Mouse (Mus musculus) layer of hippocampus, adult 9-10 months (tissue): ENCODE measurements around the gene Leng9.
A peak's percentile ranks its signal among the peaks of the same experiment; 100 is the strongest.
"Not testable (repeated sequence)": the region's sequence is repeated elsewhere in the genome, so short reads cannot be mapped to it uniquely, and the experiment has no call there.

Experiments
- DNase-seq: peaks from one replicate; pipeline ENCODE4 v3.0.0; 2022; ENCODE audit warnings: low spot score

Leng9 gene

DNA sequence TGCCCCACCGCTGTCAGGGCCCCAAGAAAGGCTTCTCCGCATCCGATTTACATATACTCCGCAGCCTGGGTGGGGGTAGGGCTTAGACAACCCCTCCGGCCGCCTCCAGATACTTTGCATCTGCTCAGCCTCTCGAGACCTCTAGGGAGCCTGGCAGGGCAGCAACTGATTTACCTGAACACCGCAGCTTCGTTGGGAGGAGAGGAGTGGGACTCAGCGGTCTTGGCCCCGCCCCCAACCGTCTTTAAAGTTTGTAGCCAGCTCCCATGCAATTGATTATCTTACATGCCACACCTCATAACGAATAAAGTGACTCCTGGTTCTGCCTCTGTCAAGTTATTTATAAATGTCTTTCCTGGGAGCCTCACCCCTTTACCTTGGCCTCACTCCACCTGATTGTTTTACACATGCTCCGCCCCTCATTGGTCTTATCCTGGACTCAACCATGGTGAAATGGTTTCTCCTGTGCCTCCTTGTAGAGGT, at the start of gene Leng9:
Gene Leng9 (minus strand): TSS at position 316 of the 483 bp plus-strand sequence.
- no peak for DNase-seq

DNA sequence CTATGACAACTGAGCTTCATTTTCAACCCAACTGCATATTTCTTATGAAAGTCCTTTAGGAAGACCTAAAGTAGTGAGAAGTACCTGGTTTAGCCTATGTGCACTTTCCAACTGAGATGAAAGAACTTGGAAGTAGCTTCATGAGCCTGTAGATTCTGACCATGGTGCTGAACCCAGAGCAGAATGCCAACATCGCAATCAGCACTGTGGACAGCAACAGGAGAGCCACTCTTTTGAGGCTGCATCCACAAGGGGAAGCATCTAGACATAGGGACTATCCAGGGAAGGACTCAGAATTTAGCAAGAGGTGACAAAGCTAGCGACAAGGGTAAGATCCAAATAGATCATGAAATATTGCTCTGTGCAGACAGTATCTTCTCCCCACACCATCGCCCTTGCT, 28.3 kb upstream of the Leng9 start:
- DNase-seq: no peak

DNA sequence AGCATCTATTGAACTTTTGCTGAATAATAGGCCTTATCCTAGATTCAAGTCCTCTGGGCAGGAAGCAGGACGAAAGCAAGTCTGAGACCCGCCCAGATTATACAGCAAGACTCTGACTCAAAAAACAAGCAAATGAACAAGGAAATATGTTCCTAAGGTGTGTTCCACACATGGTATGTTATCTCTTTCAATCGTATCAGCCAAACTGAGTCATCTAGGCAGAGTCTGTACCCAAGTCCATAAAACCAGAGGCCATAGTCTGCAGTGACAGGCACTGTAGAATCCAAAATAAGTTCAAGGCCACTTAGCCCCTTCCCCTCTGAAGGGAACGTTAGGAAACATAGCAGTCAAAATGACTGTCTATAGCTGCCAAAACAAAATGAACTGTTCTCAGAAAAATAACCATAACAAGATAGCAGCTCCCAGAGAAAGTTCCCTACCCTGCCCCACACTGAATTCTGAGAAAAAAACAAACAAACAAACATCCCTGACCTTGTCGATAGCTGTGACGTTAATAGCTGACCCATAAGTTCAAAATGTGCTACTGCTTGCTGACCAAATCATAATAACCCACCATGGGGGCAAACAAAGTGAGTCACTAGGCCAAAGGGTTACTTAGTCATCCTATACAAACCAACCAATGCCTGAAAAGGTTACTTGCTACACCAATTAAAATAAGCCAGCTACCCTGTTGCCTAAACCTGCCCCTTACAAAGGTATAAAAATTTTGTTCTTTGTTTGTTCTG, 20.2 kb upstream of the Leng9 start:
- DNase-seq: no peak

DNA sequence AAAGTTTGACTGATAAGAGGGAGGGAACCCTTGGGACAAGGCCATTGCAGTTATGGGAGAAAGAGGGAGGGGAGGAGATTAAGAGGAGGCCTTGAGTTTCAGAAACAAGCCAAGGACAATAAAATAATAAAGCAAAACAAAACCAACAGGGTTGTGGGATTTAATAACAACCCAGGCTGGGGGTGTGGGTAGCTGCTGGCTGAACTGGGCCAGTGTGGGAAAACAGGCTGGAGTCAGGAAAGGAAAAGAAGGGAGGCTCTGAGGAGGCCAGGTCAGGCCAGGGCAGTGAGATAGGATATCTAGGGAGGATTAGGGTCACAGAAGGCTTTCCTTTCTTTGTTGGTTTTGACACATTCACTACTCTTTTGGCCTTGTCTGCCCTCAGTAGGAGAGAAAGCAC, 16.9 kb upstream of the Leng9 start:
- DNase-seq: no peak

DNA sequence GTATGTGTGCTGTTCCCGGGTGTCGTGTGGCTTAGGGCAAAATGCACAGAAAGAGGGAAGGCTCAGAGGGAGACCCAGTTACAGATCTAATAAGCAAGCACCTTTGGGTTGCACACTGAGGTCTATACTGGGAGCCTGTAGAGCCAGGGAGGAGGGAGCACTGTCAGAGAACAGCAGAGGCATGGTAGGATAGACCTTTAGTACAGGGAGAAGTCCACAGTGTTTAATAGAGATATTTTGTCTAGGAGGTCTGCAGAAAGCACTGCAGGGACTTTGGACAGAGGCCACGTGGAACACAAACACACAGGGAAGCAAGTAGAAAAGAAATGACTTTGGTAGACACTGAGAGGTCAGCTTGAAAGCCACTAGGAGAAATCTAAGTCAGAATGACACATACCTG, 15.1 kb upstream of the Leng9 start:
- DNase-seq: no peak

DNA sequence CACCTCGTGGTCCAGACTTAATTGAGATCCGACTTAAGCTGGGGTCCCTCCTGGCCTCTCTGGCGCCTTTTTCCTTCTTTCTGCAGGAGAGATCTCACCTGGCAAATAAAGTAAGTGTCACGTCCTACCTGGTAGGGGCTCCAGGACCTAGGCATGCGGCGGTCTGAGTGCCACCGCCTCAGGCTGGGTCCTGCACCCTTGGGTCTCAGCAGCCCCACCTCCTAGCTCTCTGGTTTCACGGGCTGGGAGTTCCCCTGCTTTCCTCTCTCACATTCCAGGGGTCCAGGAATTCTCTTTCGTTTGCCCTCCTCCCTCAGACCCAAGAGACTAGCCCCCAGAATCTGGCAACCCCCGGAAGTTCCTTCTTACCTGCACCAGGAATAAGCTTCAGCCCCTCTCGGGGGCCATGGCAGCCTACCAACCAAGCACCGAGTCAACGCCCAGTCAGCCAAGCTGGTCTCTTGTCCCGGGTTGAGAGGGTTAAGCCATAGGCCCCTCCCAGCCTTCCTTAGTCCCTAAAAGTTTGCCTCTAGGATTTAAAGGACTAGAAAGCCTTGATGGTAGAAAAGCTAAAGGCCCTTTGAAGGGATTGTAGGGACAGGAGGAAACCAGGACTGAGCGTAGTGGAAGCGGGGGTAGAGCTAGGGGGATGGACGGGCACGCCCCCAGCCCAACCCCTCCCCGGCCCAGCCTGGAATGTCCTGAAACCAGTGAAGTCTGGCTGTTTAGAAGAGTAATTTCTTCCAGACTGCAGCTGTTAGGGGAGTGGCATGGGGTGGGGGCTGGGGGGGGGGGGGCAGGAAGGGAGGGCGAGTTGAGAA, 14.1 kb upstream of the Leng9 start, which contains the start of gene Cdc42ep5:
Gene Cdc42ep5 (minus strand): TSS at position 771 of the 821 bp plus-strand sequence.
- no peak for DNase-seq

DNA sequence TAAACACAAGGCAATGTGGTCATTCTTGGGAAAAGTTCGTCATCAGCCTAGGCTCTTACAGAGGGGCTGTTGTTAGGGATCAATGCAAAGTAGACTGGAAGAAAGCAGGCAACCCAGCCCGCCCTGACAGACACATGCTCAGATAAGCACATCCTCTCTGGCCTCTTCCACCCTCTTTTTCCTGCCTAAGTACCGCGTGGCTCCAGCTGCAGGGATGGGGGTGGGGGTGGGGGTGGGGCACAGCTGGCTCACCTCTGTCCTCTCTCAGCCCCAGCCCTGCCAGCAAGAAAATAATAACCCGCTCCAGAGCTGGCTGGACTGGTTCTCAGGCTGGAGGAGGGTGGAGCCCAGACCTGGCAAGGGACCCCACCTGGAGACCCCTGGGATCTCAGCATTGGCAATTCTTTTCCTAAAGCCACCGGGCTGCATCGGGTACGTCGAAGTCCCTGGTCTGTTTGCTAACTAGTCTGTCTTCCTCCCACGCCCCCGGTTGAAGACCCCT, 13.4 kb upstream of the Leng9 start:
- no peak for DNase-seq

DNA sequence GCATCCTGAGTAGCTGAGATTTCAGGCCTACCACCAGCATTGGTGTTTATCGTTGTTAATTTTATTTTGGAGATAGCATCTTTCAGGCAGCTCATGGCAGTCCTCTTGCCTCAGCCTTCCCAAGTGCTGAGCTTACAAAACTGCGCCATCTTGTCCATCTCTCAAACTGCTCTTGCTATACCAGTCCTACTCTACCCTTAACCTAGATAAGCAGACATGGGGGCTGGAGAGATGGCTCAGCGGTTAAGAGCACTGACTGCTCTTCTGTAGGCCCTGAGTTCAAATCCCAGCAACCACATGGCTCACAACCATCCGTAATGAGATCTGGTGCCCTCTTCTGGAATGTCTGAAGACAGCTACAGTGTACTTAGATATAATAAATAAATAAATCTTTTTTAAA, 11.4 kb upstream of the Leng9 start:
- DNase-seq: not testable (repeated sequence)

DNA sequence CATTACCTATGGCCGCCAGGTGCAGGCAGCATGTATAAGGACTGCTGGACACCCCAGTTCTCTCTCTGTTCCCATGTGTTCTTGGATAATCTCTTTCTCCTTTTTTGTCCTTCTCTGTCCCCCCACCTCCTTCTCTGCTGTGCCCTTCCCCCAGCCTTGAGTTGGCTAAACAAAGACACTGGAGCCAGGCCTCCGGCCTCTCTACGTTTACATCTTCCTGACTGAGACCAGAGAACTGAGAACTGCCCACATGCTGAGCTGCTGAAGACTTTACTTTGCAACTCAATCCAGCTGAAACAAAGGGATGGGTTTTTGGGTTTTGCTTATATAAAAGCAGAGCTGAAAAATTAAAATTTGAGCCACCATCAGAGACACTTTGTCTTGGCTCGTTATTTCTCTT, 4.8 kb upstream of the Leng9 start:
- DNase-seq: no peak

DNA sequence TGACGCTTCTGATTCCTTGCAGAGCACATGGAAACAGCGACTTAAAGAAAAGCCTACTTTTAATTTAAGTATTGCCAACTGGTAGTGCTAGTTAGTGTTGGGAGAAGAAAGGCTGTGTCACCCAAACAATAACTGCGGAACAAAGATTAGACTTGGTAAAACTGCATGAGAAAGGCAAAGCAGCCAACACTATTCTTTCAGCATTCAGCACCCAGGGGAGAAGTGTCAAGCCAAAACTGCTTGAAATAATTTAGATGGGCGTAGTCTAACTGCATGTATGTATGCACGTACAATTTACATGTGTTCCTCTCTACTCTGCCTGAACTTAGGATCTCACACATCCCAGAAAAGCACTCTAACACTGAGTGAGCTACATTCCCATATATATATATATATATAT, 4.2 kb upstream of the Leng9 start:
- no peak for DNase-seq

DNA sequence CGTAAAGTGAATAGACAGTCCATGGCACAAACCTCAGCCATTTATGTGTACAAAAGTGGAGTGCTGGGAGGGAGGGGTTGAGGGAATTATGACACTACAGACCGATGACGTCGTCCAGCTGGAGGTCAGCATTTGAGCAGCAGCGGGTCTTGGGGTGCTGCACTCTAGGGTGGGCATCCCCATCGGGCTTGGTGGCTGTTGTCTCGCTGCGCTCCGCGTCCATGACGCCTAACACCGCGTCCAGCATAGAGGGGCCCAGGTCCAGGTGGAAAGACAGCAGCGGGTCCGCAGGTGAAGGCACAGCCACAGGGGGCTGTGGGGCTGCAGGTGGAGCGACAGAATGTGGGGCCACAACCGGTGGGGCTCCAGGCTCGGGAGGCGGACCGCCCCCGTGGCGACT, 1.1 kb upstream of the Leng9 start:
- DNase-seq: no peak

DNA sequence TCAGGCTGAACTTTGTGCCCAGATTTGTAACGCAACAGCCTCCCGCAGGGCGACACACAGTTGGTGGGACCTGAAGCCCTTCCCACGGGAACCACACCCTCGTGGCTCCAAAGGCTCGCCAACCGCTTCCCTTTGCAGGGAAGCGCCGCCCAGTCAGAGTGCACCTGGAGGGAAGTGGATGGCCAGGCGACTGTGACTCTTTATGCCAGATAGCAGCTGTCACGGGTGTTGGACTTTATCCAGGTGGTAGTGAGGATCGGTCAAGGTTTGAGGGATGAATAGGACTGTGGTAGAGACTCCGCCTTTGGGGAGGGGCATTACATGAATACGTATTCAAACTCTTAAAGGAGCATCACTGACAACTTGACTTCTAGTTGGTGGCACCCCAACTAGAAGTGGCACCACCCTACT, 642 bp upstream of the Leng9 start:
- DNase-seq: no peak

DNA sequence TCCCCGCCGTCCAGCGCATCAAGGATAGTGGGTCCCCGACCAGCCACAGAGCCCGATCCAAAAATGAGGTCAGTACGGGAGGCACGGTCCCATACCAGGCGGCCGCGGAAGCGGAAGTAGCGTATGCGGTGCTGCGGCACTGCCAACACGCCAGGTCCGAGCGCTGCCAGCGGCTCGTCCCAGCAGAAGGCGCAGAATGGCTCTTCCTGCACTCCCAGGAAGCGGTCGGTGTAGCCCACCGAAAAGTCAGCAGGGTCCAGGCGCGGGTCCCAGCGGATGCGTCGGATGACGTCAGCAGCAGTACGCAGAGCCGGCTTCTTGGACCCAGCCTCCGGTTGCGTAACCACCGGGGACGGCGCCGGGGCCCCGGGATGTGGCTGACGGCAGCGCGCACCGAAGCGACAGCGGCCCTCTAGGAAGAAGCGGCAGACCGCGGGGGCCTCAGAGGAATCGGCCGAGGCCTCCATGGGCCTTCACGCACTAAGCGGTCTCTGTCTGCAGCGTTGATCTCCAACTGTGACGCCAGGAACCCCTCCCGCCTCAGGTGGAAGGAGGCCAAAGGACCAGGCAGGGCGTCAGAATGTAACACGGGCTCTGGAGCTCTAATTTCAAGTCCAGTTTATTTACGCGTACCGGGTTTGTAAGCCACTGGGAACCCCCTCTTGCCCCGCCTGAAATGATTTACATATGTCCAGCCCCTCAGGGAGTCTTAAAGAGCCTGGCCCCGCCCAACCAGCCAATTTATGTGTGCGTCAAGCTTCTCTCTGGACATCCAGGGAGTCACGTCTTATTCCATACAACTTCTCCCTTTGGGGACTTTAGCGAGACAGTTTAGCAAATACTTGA, 742 bp downstream of the Leng9 start:
- DNase-seq: peak; percentile 72

DNA sequence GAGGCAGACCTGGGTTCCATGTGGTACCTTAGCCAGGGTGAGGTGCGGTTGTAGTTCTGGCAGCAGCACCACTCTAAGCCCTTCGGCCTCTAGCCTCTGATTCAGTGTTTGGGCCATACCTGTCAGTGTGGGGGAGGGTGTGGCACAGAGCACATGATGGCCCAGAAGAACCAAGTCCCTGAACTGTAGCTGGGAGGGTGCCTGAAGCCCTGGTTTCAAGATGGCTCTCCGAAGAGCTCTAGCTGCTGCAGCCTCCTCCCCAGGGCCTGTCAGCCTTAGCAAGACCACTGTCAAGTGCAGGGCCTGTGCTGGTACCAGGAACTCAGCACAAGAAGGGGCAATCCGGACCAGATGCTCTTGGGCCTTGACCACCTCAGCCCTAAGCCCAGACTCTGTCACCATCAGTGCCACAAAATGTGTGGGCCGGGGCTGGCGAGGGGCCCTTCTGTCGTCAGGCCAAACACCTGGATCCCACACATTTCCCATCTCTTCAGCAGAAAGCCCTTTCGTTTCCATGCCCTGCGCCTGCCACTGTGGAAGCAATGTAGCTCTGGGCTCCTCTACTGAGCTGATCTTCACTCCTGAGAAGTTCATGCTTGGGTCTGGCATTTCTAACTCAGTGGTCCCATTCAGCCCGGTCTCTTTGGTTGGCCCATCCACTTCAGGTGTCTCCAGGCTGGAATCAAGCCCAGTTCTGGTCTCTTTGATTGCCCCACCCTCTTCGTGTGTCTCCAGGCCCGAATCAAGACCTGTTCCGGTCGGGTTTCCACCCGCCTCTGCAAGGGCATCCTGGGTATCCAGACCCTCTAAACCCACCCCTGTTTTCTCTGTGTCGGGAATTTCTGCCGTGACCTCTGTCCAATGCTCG, 1.6 kb downstream of the Leng9 start:
- no peak for DNase-seq

DNA sequence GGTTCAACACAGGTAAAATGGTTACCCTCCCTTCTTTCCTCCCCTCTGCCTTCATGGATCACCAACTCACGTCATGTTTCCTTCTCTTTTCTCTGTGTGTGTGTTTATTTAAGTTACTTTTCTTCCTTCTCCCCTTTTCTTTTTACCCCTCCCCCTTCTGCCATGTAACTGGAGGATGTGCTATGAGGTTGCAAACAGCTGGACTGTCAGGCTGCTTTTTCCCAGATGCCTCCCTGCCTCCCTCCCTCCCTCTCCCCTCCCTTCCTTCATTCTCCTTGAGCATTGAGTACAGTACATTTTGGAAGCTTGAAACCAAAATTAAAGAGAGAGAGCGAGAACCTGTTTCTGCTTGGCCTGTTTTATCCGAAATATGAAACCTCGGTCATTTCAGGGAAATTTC, 2.3 kb downstream of the Leng9 start:
- DNase-seq: no peak

DNA sequence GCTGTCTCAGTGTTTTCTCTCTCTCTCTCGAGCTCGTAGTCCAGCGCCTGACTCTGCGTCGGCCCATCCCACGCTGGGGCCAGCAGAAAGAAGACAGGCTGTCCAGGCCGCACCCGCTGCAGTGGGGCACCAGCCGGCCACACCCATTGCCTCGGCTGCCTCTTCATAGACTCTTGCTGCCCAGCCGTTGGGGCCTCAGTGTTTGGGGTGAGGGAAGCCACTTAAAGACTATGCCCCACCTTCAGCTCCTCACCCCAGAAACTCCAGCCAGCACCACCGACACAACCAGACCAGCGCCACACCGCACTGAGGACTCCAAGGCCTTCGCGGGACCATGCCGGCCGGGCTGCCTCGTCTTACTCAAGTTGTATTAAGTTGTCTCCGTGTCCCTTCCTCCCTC, 2.8 kb downstream of the Leng9 start:
- no peak for DNase-seq

DNA sequence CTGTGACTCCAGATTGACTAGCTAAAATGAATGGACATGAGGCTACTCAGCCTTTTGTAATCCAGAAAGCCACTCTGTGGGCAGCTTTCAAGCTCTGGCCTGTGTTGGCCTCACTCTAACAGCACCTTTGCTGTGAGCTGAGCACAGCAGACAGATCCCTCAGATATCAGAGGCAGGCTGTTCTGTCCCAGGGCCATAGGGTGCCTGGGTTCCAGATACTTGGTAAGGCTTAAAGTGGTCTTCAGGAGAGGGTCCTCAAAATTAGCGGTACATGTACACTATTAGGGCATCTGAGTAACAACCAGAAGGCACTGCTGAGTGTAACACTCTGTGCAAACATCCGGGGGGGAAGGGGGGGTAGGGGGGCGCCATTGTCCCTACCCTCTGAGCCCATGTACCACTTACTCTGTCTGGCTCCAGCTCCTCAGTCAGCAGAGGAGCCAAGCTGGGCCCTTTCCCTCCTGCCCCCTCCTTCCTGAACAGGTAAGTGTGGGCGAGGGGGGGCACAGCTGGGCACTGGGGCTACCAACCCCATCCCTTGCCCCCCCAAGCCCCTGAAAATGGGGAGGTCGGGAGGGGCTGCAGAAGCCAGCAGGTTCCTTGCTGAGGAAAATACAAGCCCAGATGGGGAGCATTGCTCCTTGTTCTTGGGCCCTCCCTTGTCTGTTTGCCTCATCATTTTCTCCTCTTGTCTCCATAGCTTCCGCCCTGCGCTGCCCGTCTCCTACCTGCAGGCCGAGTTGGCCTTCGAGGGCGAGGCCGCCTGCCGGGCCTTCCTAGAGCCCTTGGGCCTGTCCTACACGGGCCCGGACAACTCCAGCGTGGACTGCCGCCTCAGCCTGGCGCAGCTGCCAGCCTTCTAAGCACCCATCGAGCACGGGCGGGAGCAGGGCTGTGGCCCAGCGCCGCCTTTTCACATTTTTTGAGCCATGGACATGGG, 3.7 kb downstream of the Leng9 start:
- DNase-seq: no peak

DNA sequence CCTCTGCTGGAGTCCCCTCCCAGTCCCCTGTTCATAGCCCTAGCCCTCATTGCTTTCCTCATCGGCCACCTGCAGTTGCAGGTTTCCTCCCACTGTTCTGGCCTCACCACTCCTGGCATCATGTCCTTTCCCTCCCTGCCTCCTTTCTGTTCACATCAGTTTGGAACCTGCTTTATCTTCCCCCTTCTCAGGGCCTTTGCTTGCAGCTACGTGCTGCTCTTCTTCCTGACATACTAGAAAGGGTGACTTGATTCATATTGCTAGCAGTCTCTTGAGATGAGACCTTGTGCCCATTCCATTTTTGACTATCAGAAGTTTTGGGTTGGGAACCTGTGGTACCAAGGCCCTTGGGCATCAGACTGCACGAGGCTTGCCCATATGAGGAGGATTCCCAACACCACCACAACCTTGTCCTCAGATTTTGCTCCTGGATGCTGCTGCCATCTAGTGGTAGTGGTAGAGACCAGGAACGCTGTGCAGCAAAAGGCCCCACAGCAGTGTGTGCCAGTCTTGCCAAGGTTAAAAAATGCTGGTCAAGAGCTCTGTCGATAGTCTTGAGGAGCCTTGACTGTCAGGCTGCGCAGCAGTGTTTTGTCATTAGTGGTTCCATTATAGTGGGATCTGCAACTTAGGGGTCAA, 4.5 kb downstream of the Leng9 start:
- no peak for DNase-seq

DNA sequence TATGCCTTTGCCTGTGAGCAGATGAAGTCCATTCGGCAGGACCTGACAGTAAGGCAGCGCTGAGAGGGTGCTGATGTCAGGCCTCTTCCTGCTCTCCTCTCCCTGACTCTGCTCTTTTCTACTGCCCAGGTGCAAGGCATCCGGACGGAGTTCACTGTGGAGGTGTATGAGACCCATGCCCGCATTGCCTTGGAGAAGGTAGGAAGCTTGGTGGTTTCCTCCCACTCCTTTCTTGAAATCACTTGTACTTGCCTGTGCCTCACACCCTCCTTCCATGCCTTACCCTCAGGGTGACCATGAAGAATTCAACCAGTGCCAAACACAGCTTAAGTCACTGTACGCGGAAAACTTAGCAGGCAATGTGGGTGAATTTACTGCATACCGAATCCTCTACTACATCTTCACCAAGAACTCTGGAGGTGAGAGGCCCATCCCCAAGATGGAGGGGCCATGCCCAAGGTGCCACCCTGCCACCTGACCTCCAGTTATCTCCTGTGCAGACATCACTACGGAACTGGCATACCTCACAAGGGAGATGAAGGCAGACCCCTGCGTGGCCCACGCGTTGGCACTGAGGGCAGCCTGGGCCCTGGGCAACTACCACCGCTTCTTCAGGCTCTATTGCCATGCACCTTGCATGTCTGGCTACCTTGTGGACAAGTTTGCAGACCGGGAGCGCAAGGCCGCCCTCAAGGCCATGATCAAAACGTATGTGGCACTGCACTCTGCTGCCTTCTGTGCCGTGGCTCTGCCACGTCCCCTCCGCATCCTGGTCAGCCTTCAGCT, 5.2 kb downstream of the Leng9 start:
- no peak for DNase-seq
